10 mouse cellular contexts compared by ENCODE assay signal in the genomic region with DNA sequence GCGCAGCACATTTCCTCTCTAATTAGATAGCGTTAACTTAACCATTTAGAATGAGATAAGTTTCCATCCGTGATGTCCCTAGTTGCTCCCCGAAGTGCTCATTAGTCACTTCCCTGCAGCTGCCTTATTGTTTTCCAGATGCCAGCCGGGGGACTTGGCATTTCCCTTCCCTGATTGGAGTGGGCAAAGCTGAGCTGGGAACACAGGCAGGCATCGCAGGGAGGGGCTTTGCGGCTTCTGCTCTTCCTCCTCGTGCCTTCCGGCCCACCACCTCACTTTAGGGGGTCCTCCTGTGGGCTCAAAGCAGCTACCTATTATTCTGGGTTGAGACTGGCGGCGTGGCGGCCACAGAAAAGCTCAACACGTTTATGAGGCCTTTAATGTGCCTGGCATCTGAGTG. TPM values are rescaled to one million over a fixed set of nuclear protein-coding genes. Genes with fewer than 3 reads are reported as not detected.
DNase-seq lines count a peak whose midpoint lies in the region; ATAC-seq and TF ChIP-seq lines count a peak whose summit lies in the region.
"Had no signal": no experiment of that assay in that cellular context is flagged by ENCODE, and none has a peak within 500 bp of the region (broad histone marks: within the 10 kb centered on the region; RNA-seq: fewer than 3 reads in every experiment).

No protein-coding gene starts in this region.

- H3K36me3 ChIP-seq in hindbrain, embryonic 12.5 days, result peaks cover 3% of the 10 kb centered on the region
- H3K36me3 ChIP-seq in midbrain, embryonic 16.5 days (ENCODE audit: control insufficient read depth, insufficient read depth, low read length), result no peaks in the 10 kb centered on the region
- H3K36me3 ChIP-seq: liver, embryonic 15.5 days had no signal

- H3K4me2 ChIP-seq in hindbrain, embryonic 12.5 days (replicated peaks), result no peak overlapping the region
- H3K4me2 ChIP-seq in midbrain, embryonic 16.5 days (ENCODE audit: low read length), result peak overlapping the region; percentile 21
- H3K4me2 ChIP-seq: liver, embryonic 15.5 days had no signal

- H3K4me1 ChIP-seq in hindbrain, embryonic 12.5 days, result peaks cover 30% of the 10 kb centered on the region
- peaks cover 18% of the 10 kb centered on the region for H3K4me1 ChIP-seq in midbrain, embryonic 16.5 days (ENCODE audit: control insufficient read depth, insufficient read depth, low read length)
- H3K4me1 ChIP-seq: liver, embryonic 15.5 days had no signal

- TF ChIP-seq POLR2A in brain, embryonic 14.5 days (IDR thresholded peaks at IDR 0.05; ENCODE audit: borderline replicate concordance, extremely low read depth, insufficient read depth, insufficient read length, poor library complexity, severe bottlenecking), result no peak

- H3K9me3 ChIP-seq in hindbrain, embryonic 12.5 days (replicated peaks), result no peaks in the 10 kb centered on the region
- no peaks in the 10 kb centered on the region for H3K9me3 ChIP-seq in midbrain, embryonic 16.5 days (replicated peaks; ENCODE audit: control insufficient read depth, low read length, poor library complexity, severe bottlenecking)
- H3K9me3 ChIP-seq: liver, embryonic 15.5 days had no signal

- peaks cover 7% of the 10 kb centered on the region; the same call in 1 of the 2 replicates for H3K27me3 ChIP-seq in hindbrain, embryonic 12.5 days
- H3K27me3 ChIP-seq in midbrain, embryonic 16.5 days (ENCODE audit: control insufficient read depth, insufficient read depth, low read depth, low read length), result no peaks in the 10 kb centered on the region

- 0 out of 2 replicates have a peak overlapping the region, but pooled peaks have one; percentile 19 for H3K9ac ChIP-seq in hindbrain, embryonic 12.5 days
- H3K9ac ChIP-seq in midbrain, embryonic 16.5 days (ENCODE audit: low read depth, low read length), result peak overlapping the region; percentile 48
- H3K9ac ChIP-seq: liver, embryonic 15.5 days had no signal

- DNase-seq in Muller cell, postnatal 12 days (ENCODE audit: inconsistent ontology term), result peak; percentile 47
- DNase-seq in brain, embryonic 14.5 days (ENCODE audit: low read depth), result peak; percentile 77
- no peak for DNase-seq in thymus, adult 18-20 months
- DNase-seq in left cerebral cortex, adult 9 months (ENCODE audit: low spot score in 2 of 2), result no peak
- DNase-seq in left cerebral cortex, adult 18-20 months (ENCODE audit: low spot score in 2 of 2), result no peak

- WGBS in hindbrain, embryonic 12.5 days, result 23% methylated on average over 13 of the region's 13 CpGs
- WGBS in midbrain, embryonic 16.5 days, result 18% methylated on average over 13 of the region's 13 CpGs

- H3K4me3 ChIP-seq in hindbrain, embryonic 12.5 days, result no peak overlapping the region
- no peak overlapping the region for H3K4me3 ChIP-seq in midbrain, embryonic 16.5 days (ENCODE audit: low read depth, low read length)
- H3K4me3 ChIP-seq: liver, embryonic 15.5 days had no signal

- ATAC-seq in hindbrain, embryonic 12.5 days (ENCODE audit: low FRiP score), result no peak; the same call in none of the 2 replicates
- ATAC-seq in midbrain, embryonic 16.5 days, result peak; percentile 65

- TF ChIP-seq CTCF in brain, embryonic 14.5 days (IDR thresholded peaks at IDR 0.05; ENCODE audit: borderline replicate concordance, extremely low read depth, insufficient read depth, insufficient read length), result no peak

- no peak overlapping the region; the same call in 1 of the 2 replicates for H3K27ac ChIP-seq in hindbrain, embryonic 12.5 days
- peak overlapping the region; percentile 79 for H3K27ac ChIP-seq in midbrain, embryonic 16.5 days (ENCODE audit: low read length)
- H3K27ac ChIP-seq: liver, embryonic 15.5 days had no signal

RNA-seq across cellular contexts. Expression of a gene that starts 7.1 kb away (rescaled TPM):
- 28.3 and 37.4 TPM in 2 replicates for polyA plus RNA-seq in brain, embryonic 14.5 days (2012; rRNA removed)
- 7.9 TPM in 2 replicates for polyA plus RNA-seq in hindbrain, embryonic 12.5 days (2016; fragmentation: Nextera tagmentation; extraction: Ambion mirVana)
- 18.2 and 18.7 TPM in 2 replicates for polyA plus RNA-seq in midbrain, embryonic 16.5 days (2015; fragmentation: Nextera tagmentation; extraction: Ambion mirVana)
- 1,000 to 10,000 TPM; 1,197 to 1,322 TPM for total RNA-seq in left cerebral cortex, adult 18-20 months (2021)

RNA-seq across cellular contexts. Expression of a gene that starts 12.5 kb away (rescaled TPM):
- 14.5 and 19.6 TPM in 2 replicates for polyA plus RNA-seq in brain, embryonic 14.5 days (2012; rRNA removed)
- polyA plus RNA-seq in hindbrain, embryonic 12.5 days (2016; fragmentation: Nextera tagmentation; extraction: Ambion mirVana), result 16.1 and 22.3 TPM in 2 replicates
- polyA plus RNA-seq in midbrain, embryonic 16.5 days (2015; fragmentation: Nextera tagmentation; extraction: Ambion mirVana), result 18.3 and 20.1 TPM in 2 replicates
- total RNA-seq in left cerebral cortex, adult 18-20 months (2021), result 10 to 100 TPM; 70.8 to 72.3 TPM

RNA-seq across cellular contexts. Expression of a gene that starts 50.7 kb away (rescaled TPM):
- 2.9 and 4.3 TPM in 2 replicates for polyA plus RNA-seq in brain, embryonic 14.5 days (2012; rRNA removed)
- polyA plus RNA-seq in hindbrain, embryonic 12.5 days (2016; fragmentation: Nextera tagmentation; extraction: Ambion mirVana), result 0.69 and 1.2 TPM in 2 replicates
- polyA plus RNA-seq in midbrain, embryonic 16.5 days (2015; fragmentation: Nextera tagmentation; extraction: Ambion mirVana), result 11.5 and 15.9 TPM in 2 replicates
- 10 to 100 TPM; 48.0 TPM for total RNA-seq in left cerebral cortex, adult 18-20 months (2021)
- total RNA-seq: heart, postnatal 36 days had no signal
- polyA plus RNA-seq: activated CD4-positive, CD25-positive, alpha-beta regulatory T cell, adult 4 months; liver, embryonic 15.5 days had no signal

Comparison
In these comparisons a context has a peak if more than half of its experiments do, and no peak if none do; other contexts are left out.
1. DNase-seq: peak in Muller cell, postnatal 12 days (single experiment) and brain, embryonic 14.5 days (single experiment); none in thymus, adult 18-20 months (0 of 2), left cerebral cortex, adult 9 months (0 of 2) and left cerebral cortex, adult 18-20 months (0 of 2).